Mouse (Mus musculus): ENCODE data around the gene Chd2. TPM values are rescaled to one million over a fixed set of nuclear protein-coding genes. Genes with fewer than 3 reads are reported as not detected.

Chd2 gene
- polyA plus RNA-seq, 1 experiment from 2014 or later: 61.0 TPM

DNA sequence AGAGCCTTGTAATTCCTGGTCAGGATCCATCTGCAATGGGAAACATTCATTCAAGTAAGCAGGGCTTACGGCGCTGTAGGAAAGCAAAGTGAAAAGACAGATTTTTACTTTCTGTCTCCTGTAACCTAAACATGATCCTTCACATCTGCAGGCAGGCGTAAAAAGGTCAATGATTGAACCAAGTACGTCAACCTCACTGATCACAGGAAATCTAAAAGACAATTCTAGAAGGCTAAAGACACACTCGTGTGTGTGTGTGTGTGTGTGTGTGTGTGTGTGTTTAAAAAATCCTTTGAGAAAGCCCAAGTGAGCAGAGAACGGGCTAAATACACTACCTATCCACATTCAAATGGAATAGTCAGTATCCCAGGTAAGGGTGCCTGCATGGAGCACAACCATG lies 60.5 kb downstream of the Chd2 start:
- H3K36me3 ChIP-seq (ENCODE audit: control insufficient read depth, insufficient read depth, low read length): peaks cover 23% of the 10 kb centered on the region
- DNase-seq (ENCODE audit: low spot score): no peak

DNA sequence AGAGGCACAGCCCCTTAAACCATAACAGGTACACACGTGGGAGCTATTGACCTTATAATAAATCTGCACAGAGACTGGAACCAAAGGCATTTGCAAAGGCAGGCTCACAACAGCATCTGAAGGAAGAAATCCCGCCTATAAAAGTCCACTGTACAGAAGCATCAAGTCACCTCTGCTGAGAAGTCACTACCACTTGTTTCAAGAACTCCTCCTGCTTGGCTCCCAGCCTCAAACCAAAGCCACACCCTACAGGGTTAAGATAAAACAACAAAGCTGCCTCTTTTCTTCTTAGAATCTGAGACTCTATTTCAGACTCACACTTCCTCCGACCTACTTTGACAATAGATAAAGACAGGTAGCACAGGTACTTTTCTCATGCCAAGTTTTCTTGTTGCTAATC lies 62.1 kb downstream of the Chd2 start:
- Histone ChIP-seq H3K27me3 (ENCODE audit: control insufficient read depth, insufficient read depth, low read length) (no peaks in the 10 kb centered on the region), H3K27ac (ENCODE audit: low read depth, low read length) (no peak overlapping the region), H3K9me3 (ENCODE audit: control insufficient read depth, low read length) (no peaks in the 10 kb centered on the region), H3K36me3 (ENCODE audit: control insufficient read depth, insufficient read depth, low read length) (peaks cover 29% of the 10 kb centered on the region), H3K4me1 (replicated peaks; ENCODE audit: control insufficient read depth, insufficient read depth, low read length) (no peaks in the 10 kb centered on the region), H3K9ac (ENCODE audit: low read length) (no peak overlapping the region), H3K4me2 (ENCODE audit: low read depth, low read length, severe bottlenecking) (no peak overlapping the region), H3K4me3 (ENCODE audit: low read depth, low read length) (no peak overlapping the region)
- ATAC-seq (replicated peaks; ENCODE audit: low FRiP score): no peak
- 78% methylated on average over 3 of the region's 3 CpGs for WGBS
- no peak for DNase-seq (ENCODE audit: low spot score)

More for the DNA sequence above, 60.5 kb downstream of the Chd2 start:
- no peaks in the 10 kb centered on the region for H3K4me1 ChIP-seq (replicated peaks; ENCODE audit: control insufficient read depth, insufficient read depth, low read length)
- H3K27me3 ChIP-seq (ENCODE audit: control insufficient read depth, insufficient read depth, low read length): no peaks in the 10 kb centered on the region
- no peak overlapping the region for H3K27ac ChIP-seq (ENCODE audit: low read depth, low read length)
- no peak overlapping the region for H3K4me2 ChIP-seq (ENCODE audit: low read depth, low read length, severe bottlenecking)
- H3K4me3 ChIP-seq (ENCODE audit: low read depth, low read length): no peak overlapping the region
- 91% methylated on average over 6 of the region's 6 CpGs for WGBS
- no peak for ATAC-seq (replicated peaks; ENCODE audit: low FRiP score)
- H3K9ac ChIP-seq (ENCODE audit: low read length): no peak overlapping the region
- H3K9me3 ChIP-seq (ENCODE audit: control insufficient read depth, low read length): no peaks in the 10 kb centered on the region

DNA sequence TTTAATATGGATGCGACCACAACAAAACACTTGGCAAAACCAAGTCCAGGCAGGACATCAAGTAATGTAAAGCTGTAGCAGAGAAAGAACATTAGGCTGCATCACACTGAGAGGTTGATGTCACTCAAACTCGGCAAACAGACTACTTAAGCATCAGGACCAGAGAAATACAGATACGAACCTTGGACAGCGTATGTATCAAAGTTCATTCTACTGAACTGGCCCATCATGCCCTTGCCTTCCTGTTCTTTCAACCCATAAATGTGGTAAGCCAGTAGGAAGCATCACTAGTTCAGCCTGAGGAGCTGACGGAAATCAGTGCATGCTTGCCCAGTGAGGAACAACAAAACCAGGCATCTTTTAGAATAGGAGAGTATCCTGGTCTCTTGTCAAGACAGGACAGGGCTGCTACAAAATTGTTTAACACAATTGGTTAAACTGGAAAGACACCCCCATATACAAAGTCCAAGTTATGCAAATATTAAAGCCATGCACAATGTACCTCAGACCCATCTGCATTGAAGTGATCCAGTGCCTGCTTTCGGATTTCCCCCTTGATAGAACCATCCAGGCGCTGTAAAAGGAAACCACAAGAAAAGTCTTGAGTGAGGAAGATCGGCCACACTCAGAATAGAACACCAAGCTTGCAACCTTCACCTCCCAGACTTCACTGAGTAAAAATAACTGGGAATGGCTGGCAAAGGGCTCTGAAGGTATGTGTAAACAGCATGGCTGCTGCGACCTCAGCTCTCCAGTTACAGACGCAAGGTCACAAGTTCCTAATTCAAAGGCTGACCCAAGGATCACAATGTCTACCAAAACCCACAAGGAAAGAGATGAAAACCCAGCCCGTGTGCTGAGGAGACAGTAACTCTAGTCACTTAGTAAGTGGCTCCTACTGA lies 63.2 kb downstream of the Chd2 start:
- no peak for ATAC-seq (replicated peaks; ENCODE audit: low FRiP score)

DNA sequence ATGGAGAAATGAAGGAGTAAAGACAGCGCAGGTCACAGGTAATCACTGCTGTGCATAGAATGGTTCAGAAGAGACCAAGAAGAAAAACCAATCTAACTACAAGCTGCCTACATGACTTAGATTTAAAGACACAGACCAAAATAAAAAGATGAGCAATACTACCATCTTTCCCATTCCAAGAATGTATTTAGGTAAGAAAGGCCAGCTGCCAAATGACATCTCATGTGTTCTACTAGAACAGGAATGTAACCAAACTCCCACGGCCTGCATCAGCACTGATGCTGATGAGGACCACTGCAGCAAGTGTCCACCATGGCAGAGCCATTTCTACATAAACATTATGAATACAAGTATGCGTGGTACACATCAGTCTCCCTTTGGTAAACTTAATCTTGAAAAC lies 73.9 kb downstream of the Chd2 start:
- DNase-seq (ENCODE audit: low spot score) (no peak), ATAC-seq (replicated peaks; ENCODE audit: low FRiP score) (no peak)
- Histone ChIP-seq H3K27me3 (ENCODE audit: control insufficient read depth, insufficient read depth, low read length) (no peaks in the 10 kb centered on the region), H3K9ac (ENCODE audit: low read length) (no peak overlapping the region), H3K9me3 (ENCODE audit: control insufficient read depth, low read length) (no peaks in the 10 kb centered on the region), H3K4me3 (ENCODE audit: low read depth, low read length) (no peak overlapping the region), H3K36me3 (ENCODE audit: control insufficient read depth, insufficient read depth, low read length) (peaks cover 45% of the 10 kb centered on the region), H3K4me2 (ENCODE audit: low read depth, low read length, severe bottlenecking) (no peak overlapping the region), H3K4me1 (replicated peaks; ENCODE audit: control insufficient read depth, insufficient read depth, low read length) (no peaks in the 10 kb centered on the region), H3K27ac (ENCODE audit: low read depth, low read length) (no peak overlapping the region)
- 96% methylated on average over 3 of the region's 3 CpGs for WGBS

More for the DNA sequence above, 63.2 kb downstream of the Chd2 start:
- peaks cover 36% of the 10 kb centered on the region for H3K36me3 ChIP-seq (ENCODE audit: control insufficient read depth, insufficient read depth, low read length)
- 87% methylated on average over 11 of the region's 11 CpGs for WGBS
- H3K4me3 ChIP-seq (ENCODE audit: low read depth, low read length): no peak overlapping the region
- no peaks in the 10 kb centered on the region for H3K27me3 ChIP-seq (ENCODE audit: control insufficient read depth, insufficient read depth, low read length)
- no peak overlapping the region for H3K9ac ChIP-seq (ENCODE audit: low read length)
- H3K9me3 ChIP-seq (ENCODE audit: control insufficient read depth, low read length): no peaks in the 10 kb centered on the region
- H3K4me1 ChIP-seq (replicated peaks; ENCODE audit: control insufficient read depth, insufficient read depth, low read length): no peaks in the 10 kb centered on the region
- H3K4me2 ChIP-seq (ENCODE audit: low read depth, low read length, severe bottlenecking): no peak overlapping the region
- no peak for DNase-seq (ENCODE audit: low spot score)
- H3K27ac ChIP-seq (ENCODE audit: low read depth, low read length): no peak overlapping the region

DNA sequence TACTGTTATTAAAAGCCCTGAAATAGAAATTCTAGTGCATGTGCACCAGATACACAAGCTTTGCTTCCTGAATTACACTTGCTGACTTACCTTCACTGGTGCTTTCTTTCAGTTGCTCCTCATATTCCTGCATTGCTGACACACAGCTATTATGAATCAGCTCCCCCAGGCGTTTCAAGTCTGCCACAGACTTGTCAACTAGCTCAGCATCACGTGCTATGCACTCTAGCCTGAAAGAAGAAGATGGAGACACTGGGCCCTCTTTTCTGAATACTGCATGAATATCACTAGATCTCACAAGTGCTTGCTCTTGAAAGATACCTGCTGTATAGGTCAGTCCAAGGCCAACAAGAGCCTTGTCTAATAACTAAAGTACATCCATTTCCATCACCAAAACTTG lies 78.1 kb downstream of the Chd2 start:
- Histone ChIP-seq H3K4me2 (ENCODE audit: low read depth, low read length, severe bottlenecking) (no peak overlapping the region), H3K9me3 (ENCODE audit: control insufficient read depth, low read length) (no peaks in the 10 kb centered on the region), H3K9ac (ENCODE audit: low read length) (no peak overlapping the region), H3K36me3 (ENCODE audit: control insufficient read depth, insufficient read depth, low read length) (peaks cover 41% of the 10 kb centered on the region), H3K4me3 (ENCODE audit: low read depth, low read length) (no peak overlapping the region), H3K27ac (ENCODE audit: low read depth, low read length) (no peak overlapping the region), H3K4me1 (replicated peaks; ENCODE audit: control insufficient read depth, insufficient read depth, low read length) (no peaks in the 10 kb centered on the region), H3K27me3 (ENCODE audit: control insufficient read depth, insufficient read depth, low read length) (no peaks in the 10 kb centered on the region)
- ATAC-seq (replicated peaks; ENCODE audit: low FRiP score): no peak
- DNase-seq (ENCODE audit: low spot score): no peak
- 94% methylated on average over 2 of the region's 2 CpGs for WGBS

DNA sequence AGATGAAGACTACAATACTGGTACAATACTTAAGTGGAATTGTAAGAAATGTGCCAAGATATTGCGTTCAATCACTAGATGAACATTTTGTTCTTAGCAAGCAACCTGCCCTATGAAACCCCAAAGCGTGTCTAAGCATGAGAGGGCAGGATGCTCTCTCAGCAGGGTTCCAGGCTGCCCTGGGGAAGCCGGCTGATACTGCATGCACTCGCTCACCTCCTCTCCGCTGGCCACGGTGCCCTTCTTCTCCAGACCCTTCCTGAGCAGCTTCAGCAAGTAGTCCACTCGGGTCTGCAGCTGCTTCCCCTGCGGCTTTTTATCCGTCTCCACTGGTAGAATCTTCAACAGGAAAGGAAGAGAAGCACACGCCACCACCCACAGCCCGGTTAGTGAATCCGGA lies 87.5 kb downstream of the Chd2 start:
- DNase-seq (ENCODE audit: low spot score): no peak
- Histone ChIP-seq H3K36me3 (ENCODE audit: control insufficient read depth, insufficient read depth, low read length) (peaks cover 50% of the 10 kb centered on the region), H3K4me1 (replicated peaks; ENCODE audit: control insufficient read depth, insufficient read depth, low read length) (no peaks in the 10 kb centered on the region), H3K27me3 (ENCODE audit: control insufficient read depth, insufficient read depth, low read length) (no peaks in the 10 kb centered on the region), H3K9me3 (ENCODE audit: control insufficient read depth, low read length) (no peaks in the 10 kb centered on the region), H3K4me3 (ENCODE audit: low read depth, low read length) (no peak overlapping the region), H3K9ac (ENCODE audit: low read length) (no peak overlapping the region), H3K4me2 (ENCODE audit: low read depth, low read length, severe bottlenecking) (no peak overlapping the region), H3K27ac (ENCODE audit: low read depth, low read length) (no peak overlapping the region)
- no peak for ATAC-seq (replicated peaks; ENCODE audit: low FRiP score)
- WGBS: 93% methylated on average over 12 of the region's 12 CpGs

DNA sequence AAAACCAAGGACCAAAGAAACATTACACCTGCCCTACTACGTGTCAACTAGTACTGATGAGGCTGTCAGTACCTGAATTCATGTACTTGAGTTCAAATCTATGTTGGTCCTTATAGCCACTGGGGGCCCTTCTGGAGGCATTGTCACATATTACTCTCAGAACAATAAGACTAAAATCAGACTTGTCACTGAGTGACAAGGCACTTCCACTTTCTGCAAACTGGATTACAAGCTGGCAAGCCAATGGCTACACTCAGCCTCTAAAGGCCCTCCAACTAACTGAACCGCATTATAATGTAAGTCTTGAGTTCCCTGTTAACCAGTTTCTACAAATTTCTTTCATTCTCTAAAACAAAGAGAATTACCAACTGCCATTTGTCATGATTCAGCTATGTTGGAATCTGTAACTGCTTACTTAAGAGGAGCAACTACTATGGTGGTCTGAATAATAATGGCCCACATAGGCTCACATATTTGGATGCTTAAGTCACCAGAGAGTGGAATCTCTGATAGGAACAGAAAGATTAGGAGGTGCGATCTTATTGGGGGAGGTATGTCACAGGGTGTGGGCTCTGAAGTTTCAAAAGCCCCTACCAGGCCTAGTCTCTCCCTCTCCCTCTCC lies 89.3 kb downstream of the Chd2 start:
- H3K4me1 ChIP-seq (replicated peaks; ENCODE audit: control insufficient read depth, insufficient read depth, low read length): no peaks in the 10 kb centered on the region
- H3K4me2 ChIP-seq (ENCODE audit: low read depth, low read length, severe bottlenecking): no peak overlapping the region
- no peak for ATAC-seq (replicated peaks; ENCODE audit: low FRiP score)
- no peaks in the 10 kb centered on the region for H3K9me3 ChIP-seq (ENCODE audit: control insufficient read depth, low read length)
- H3K36me3 ChIP-seq (ENCODE audit: control insufficient read depth, insufficient read depth, low read length): peaks cover 52% of the 10 kb centered on the region
- H3K9ac ChIP-seq (ENCODE audit: low read length): no peak overlapping the region
- H3K27ac ChIP-seq (ENCODE audit: low read depth, low read length): no peak overlapping the region
- no peaks in the 10 kb centered on the region for H3K27me3 ChIP-seq (ENCODE audit: control insufficient read depth, insufficient read depth, low read length)
- DNase-seq (ENCODE audit: low spot score): no peak
- WGBS: 94% methylated on average over 3 of the region's 3 CpGs
- H3K4me3 ChIP-seq (ENCODE audit: low read depth, low read length): no peak overlapping the region

DNA sequence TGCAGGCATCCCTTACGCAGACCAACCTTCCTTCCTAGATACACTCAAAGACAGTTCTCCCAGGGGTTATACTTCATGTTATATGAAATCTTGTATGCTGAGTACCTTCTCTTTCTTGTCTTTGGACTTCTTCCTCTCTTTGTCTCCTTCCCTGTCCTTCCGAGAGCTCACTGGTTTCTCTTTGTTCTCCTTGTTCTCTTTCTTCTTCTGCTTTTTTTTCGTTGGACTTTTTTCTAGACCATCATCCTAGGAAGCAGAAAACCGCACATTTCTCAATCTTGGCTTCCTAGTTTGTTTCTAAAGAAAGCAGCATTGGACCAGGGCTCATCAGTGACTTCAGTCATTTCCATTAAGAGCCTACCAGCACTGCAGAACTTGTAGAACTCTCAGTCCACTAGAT lies 90.0 kb downstream of the Chd2 start:
- no peak overlapping the region for H3K4me3 ChIP-seq (ENCODE audit: low read depth, low read length)
- WGBS: 91% methylated on average over 4 of the region's 4 CpGs
- peaks cover 58% of the 10 kb centered on the region for H3K36me3 ChIP-seq (ENCODE audit: control insufficient read depth, insufficient read depth, low read length)
- no peak overlapping the region for H3K4me2 ChIP-seq (ENCODE audit: low read depth, low read length, severe bottlenecking)
- no peak overlapping the region for H3K9ac ChIP-seq (ENCODE audit: low read length)
- DNase-seq (ENCODE audit: low spot score) (no peak), ATAC-seq (replicated peaks; ENCODE audit: low FRiP score) (no peak)
- no peaks in the 10 kb centered on the region for H3K4me1 ChIP-seq (replicated peaks; ENCODE audit: control insufficient read depth, insufficient read depth, low read length)
- H3K9me3 ChIP-seq (ENCODE audit: control insufficient read depth, low read length): no peaks in the 10 kb centered on the region
- H3K27ac ChIP-seq (ENCODE audit: low read depth, low read length): no peak overlapping the region
- no peaks in the 10 kb centered on the region for H3K27me3 ChIP-seq (ENCODE audit: control insufficient read depth, insufficient read depth, low read length)

Measured in forebrain, embryonic 11.5 days (tissue).